Comparison of ENCODE assay signal across 9 mouse cellular contexts in the genomic region with DNA sequence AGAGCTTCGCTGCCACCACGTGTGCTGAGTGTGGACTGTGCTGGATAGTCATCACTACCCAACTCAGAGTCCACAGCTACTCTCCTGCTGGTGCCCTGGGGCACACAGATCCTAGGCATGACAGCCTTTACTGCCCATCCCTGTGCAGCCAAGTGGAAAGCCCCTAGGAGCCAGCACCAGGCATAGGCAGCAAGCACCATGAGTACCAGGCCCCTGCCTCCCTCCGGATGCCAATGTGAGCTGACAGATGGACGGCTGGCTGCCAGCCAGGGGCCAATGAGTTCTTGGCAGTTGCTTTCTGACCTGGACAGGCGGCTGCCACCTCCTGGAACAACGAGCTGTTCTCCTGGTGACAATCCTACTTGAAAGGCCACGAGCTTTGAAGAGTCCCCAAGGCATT.
DNase-seq lines count a peak whose midpoint lies in the region; ATAC-seq lines count a peak whose summit lies in the region.
"Had no signal": no experiment of that assay in that cellular context is flagged by ENCODE, and none has a peak within 500 bp of the region (broad histone marks: within the 10 kb centered on the region; RNA-seq: fewer than 3 reads in every experiment).

No protein-coding gene starts in this region.

- H3K9me3 ChIP-seq in midbrain, embryonic 14.5 days (ENCODE audit: control insufficient read depth, low read length), result no peaks in the 10 kb centered on the region
- H3K9me3 ChIP-seq in midbrain, embryonic 10.5 days (replicated peaks), result 0 out of 2 replicates have a peak, but pooled peaks cover 4% of the 10 kb centered on the region
- no peaks in the 10 kb centered on the region for H3K9me3 ChIP-seq in limb, embryonic 10.5 days (replicated peaks)

- H3K36me3 ChIP-seq in midbrain, embryonic 14.5 days (ENCODE audit: control insufficient read depth, insufficient read depth, low read length), result no peaks in the 10 kb centered on the region
- 0 out of 2 replicates have a peak, but pooled peaks cover 4% of the 10 kb centered on the region for H3K36me3 ChIP-seq in midbrain, embryonic 10.5 days
- H3K36me3 ChIP-seq in limb, embryonic 10.5 days, result no peaks in the 10 kb centered on the region
- H3K36me3 ChIP-seq: limb, embryonic 12.5 days had no signal

- no peak overlapping the region for H3K27ac ChIP-seq in midbrain, embryonic 14.5 days (replicated peaks; ENCODE audit: low read depth, low read length)
- no peak overlapping the region for H3K27ac ChIP-seq in midbrain, embryonic 10.5 days (replicated peaks)
- no peak overlapping the region for H3K27ac ChIP-seq in limb, embryonic 10.5 days
- H3K27ac ChIP-seq: limb, embryonic 12.5 days had no signal

- intact Hi-C loops in heart, postnatal 14 days (cut with DNase I), result no loop called here

- peak; percentile 25 for DNase-seq in adrenal gland, adult 2 months
- DNase-seq in adrenal gland, postnatal 4 days (ENCODE audit: low spot score in 2 of 2), result no peak
- peak; percentile 63 for DNase-seq in midbrain, embryonic 14.5 days
- DNase-seq in midbrain, embryonic 10.5 days (ENCODE audit: low spot score), result no peak
- DNase-seq in heart, postnatal 14 days, result peak; percentile 66 to 70
- peak; percentile 32 for DNase-seq in retina, adult 2 months (ENCODE audit: low read depth, low spot score)
- no peak for DNase-seq in urinary bladder, postnatal 25 days (ENCODE audit: low spot score)
- DNase-seq in limb, embryonic 10.5 days (ENCODE audit: low spot score), result no peak

- no peak overlapping the region for H3K9ac ChIP-seq in midbrain, embryonic 14.5 days (replicated peaks; ENCODE audit: low read length)
- H3K9ac ChIP-seq: limb, embryonic 12.5 days had no signal

- no peak overlapping the region for H3K4me3 ChIP-seq in midbrain, embryonic 14.5 days (replicated peaks; ENCODE audit: low read depth, low read length)
- H3K4me3 ChIP-seq in midbrain, embryonic 10.5 days, result no peak overlapping the region
- no peak overlapping the region for H3K4me3 ChIP-seq in limb, embryonic 10.5 days
- H3K4me3 ChIP-seq: limb, embryonic 12.5 days had no signal

- 69% methylated on average over 7 of the region's 7 CpGs for WGBS in midbrain, embryonic 14.5 days
- WGBS in midbrain, embryonic 10.5 days, result 88% methylated on average over 7 of the region's 7 CpGs
- 77% methylated on average over 7 of the region's 7 CpGs for WGBS in limb, embryonic 10.5 days

- H3K27me3 ChIP-seq in midbrain, embryonic 14.5 days (ENCODE audit: control insufficient read depth, insufficient read depth, low read length), result no peaks in the 10 kb centered on the region
- no peaks in the 10 kb centered on the region for H3K27me3 ChIP-seq in midbrain, embryonic 10.5 days (ENCODE audit: low read depth, poor library complexity, severe bottlenecking)
- H3K27me3 ChIP-seq in limb, embryonic 10.5 days (ENCODE audit: low read depth, poor library complexity, severe bottlenecking), result no peaks in the 10 kb centered on the region

- H3K4me1 ChIP-seq in midbrain, embryonic 14.5 days (ENCODE audit: control insufficient read depth, insufficient read depth, low read length), result no peaks in the 10 kb centered on the region
- no peaks in the 10 kb centered on the region for H3K4me1 ChIP-seq in midbrain, embryonic 10.5 days
- no peaks in the 10 kb centered on the region for H3K4me1 ChIP-seq in limb, embryonic 10.5 days
- H3K4me1 ChIP-seq: limb, embryonic 12.5 days had no signal

- no peak overlapping the region for H3K4me2 ChIP-seq in midbrain, embryonic 14.5 days (ENCODE audit: low read length)
- H3K4me2 ChIP-seq: limb, embryonic 12.5 days had no signal

- ATAC-seq in midbrain, embryonic 14.5 days (ENCODE audit: low FRiP score, low TSS enrichment), result no peak

Comparison
In these comparisons a context has a peak if more than half of its experiments do, and no peak if none do; other contexts are left out.
1. DNase-seq: peak in adrenal gland, adult 2 months (single experiment), midbrain, embryonic 14.5 days (single experiment), heart, postnatal 14 days (2 of 2) and retina, adult 2 months (single experiment); none in adrenal gland, postnatal 4 days (0 of 2), midbrain, embryonic 10.5 days (single experiment), urinary bladder, postnatal 25 days (single experiment) and limb, embryonic 10.5 days (single experiment).